Mouse (Mus musculus): Measurements from ENCODE around the gene Riiad1. TPM values are rescaled to one million over a fixed set of nuclear protein-coding genes. Genes with fewer than 3 reads are reported as not detected.
A peak's percentile ranks its signal among the peaks of the same experiment; 100 is the strongest.

The Riiad1 gene
- polyA plus RNA-seq (2014; fragmentation: Nextera tagmentation; extraction: Ambion mirVana), result 15.5 and 19.7 TPM in 2 replicates

DNA sequence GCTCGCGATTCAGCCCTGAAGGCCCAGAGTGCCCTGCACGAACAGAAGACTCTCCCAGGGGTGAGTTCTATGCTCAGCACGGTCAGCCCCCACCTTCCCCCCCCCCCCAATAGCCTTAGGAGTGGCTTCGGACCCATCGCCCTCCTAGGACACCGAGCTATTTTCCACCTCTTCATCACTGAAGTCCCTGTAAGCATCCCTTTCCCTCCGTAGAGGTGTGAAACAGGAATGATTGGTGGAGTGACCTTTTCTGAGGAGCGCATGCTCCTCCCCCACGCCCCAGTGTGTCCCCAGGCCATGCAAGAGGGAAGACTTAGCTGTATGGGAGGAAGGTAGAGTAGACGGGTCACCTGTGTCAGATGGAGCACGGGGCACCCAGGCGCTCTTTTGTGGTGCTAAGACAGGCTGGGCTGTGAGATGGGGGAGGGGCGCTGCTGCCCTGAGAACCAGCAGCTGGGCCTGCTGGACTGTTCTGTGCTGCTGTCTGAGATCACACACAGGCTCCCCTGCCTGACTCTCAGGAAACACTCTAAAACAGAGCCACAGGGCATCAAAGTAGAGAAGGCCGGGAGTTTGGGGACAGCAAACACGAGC lies at the start of gene Riiad1:
Gene Riiad1, minus strand, starts transcription at position 51 of the 594 bp plus-strand sequence.
- whole genome bisulfite sequencing, result 9% methylated on average over 16 of the region's 16 CpGs
- peaks cover 21% of the 10 kb centered on the region for H3K4me1 ChIP-seq (replicated peaks; ENCODE audit: control insufficient read depth, insufficient read depth, low read length)

DNA sequence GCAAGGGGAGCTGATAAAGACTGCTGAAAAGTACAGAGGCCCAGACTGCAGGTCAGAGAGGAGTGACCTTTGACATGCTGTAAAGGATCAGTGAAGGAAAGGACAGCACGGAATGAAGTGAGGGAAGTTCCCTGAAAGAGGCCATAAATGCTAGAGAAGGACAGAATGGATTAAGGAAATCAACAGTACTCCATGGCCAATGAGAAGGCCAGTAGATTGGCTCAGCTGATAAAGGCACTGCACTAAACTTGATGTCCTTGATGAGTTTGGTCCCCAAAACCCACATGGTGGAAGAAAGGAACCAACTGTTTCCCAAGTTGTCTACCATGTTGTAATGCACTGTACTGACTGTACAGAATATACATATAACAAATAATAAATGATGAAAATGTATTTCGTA lies 46.6 kb upstream of the Riiad1 start:
- no peak overlapping the region for H3K4me2 ChIP-seq (replicated peaks; ENCODE audit: low read depth, low read length)

More for the DNA sequence above, at the start of gene Riiad1:
- ATAC-seq (ENCODE audit: low FRiP score), result no peak
- Histone ChIP-seq H3K9me3 (ENCODE audit: control insufficient read depth, low read length) (no peaks in the 10 kb centered on the region), H3K9ac (ENCODE audit: low read depth, low read length) (peak within 1 kb of the TSS; percentile 63), H3K4me2 (replicated peaks; ENCODE audit: low read depth, low read length) (peak within 1 kb of the TSS; percentile 72), H3K4me3 (ENCODE audit: low read depth, low read length) (peak within 1 kb of the TSS; percentile 52), H3K27me3 (ENCODE audit: control insufficient read depth, insufficient read depth, low read length) (0 out of 2 replicates have a peak, but pooled peaks cover 3% of the 10 kb centered on the region), H3K36me3 (ENCODE audit: control insufficient read depth, insufficient read depth, low read length) (no peaks in the 10 kb centered on the region), H3K27ac (ENCODE audit: low read depth, low read length) (peak within 1 kb of the TSS; percentile 75)
- peak; percentile 55 for DNase-seq (ENCODE audit: low spot score)

GRCm38 (mm10) chr3:94506664-94507063 lies 26.5 kb upstream of the Riiad1 start:
- DNase-seq (ENCODE audit: low spot score), result no peak
- H3K4me3 ChIP-seq (ENCODE audit: low read depth, low read length), result no peak overlapping the region
- H3K9me3 ChIP-seq (ENCODE audit: control insufficient read depth, low read length), result no peaks in the 10 kb centered on the region
- H3K4me1 ChIP-seq (replicated peaks; ENCODE audit: control insufficient read depth, insufficient read depth, low read length), result no peaks in the 10 kb centered on the region
- H3K36me3 ChIP-seq (ENCODE audit: control insufficient read depth, insufficient read depth, low read length), result no peaks in the 10 kb centered on the region
- H3K27me3 ChIP-seq (ENCODE audit: control insufficient read depth, insufficient read depth, low read length), result no peaks in the 10 kb centered on the region
- no peak overlapping the region for H3K27ac ChIP-seq (ENCODE audit: low read depth, low read length)
- no peak overlapping the region for H3K9ac ChIP-seq (ENCODE audit: low read depth, low read length)
- ATAC-seq (ENCODE audit: low FRiP score), result no peak
- no peak overlapping the region for H3K4me2 ChIP-seq (replicated peaks; ENCODE audit: low read depth, low read length)
- WGBS, result 97% methylated on average over 1 of the region's 1 CpGs

More for the DNA sequence above, 46.6 kb upstream of the Riiad1 start:
- Histone ChIP-seq H3K9ac (ENCODE audit: low read depth, low read length) (no peak overlapping the region), H3K27ac (ENCODE audit: low read depth, low read length) (no peak overlapping the region), H3K9me3 (ENCODE audit: control insufficient read depth, low read length) (no peaks in the 10 kb centered on the region), H3K4me3 (ENCODE audit: low read depth, low read length) (no peak overlapping the region), H3K36me3 (ENCODE audit: control insufficient read depth, insufficient read depth, low read length) (no peaks in the 10 kb centered on the region), H3K4me1 (replicated peaks; ENCODE audit: control insufficient read depth, insufficient read depth, low read length) (no peaks in the 10 kb centered on the region), H3K27me3 (ENCODE audit: control insufficient read depth, insufficient read depth, low read length) (no peaks in the 10 kb centered on the region)
- ATAC-seq (ENCODE audit: low FRiP score) (no peak), DNase-seq (ENCODE audit: low spot score) (no peak)
- 64% methylated on average over 2 of the region's 2 CpGs for WGBS

GRCm38 (mm10) chr3:94502243-94502642 lies 22.1 kb upstream of the Riiad1 start:
- 69% methylated on average over 3 of the region's 3 CpGs for WGBS
- ATAC-seq (ENCODE audit: low FRiP score), result no peak

DNA sequence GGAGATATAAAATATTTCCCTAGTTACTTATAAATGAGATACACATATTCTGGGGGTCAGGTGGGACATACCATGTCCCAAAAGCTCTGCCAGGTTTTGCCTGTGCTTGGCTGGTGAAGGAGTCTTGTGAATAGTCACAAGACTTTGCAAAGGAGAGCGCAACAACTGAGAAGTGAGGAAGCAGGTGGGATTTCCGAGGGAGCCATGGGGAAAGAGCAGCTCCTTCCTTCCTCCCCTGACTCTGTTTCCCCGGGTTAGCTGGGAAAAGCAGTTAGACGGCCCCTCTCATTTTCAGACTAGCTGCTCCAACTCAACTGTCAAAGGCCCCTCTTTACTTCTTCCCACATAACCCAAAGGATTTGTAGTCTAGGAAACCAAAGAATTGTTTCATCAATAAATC lies 17.0 kb upstream of the Riiad1 start:
- no peak overlapping the region for H3K4me2 ChIP-seq (replicated peaks; ENCODE audit: low read depth, low read length)
- WGBS, result 81% methylated on average over 4 of the region's 4 CpGs
- no peak overlapping the region for H3K9ac ChIP-seq (ENCODE audit: low read depth, low read length)
- DNase-seq (ENCODE audit: low spot score) (no peak), ATAC-seq (ENCODE audit: low FRiP score) (no peak)
- H3K4me1 ChIP-seq (replicated peaks; ENCODE audit: control insufficient read depth, insufficient read depth, low read length), result no peaks in the 10 kb centered on the region
- H3K27me3 ChIP-seq (ENCODE audit: control insufficient read depth, insufficient read depth, low read length), result no peaks in the 10 kb centered on the region
- no peak overlapping the region for H3K27ac ChIP-seq (ENCODE audit: low read depth, low read length)
- H3K36me3 ChIP-seq (ENCODE audit: control insufficient read depth, insufficient read depth, low read length), result no peaks in the 10 kb centered on the region
- H3K4me3 ChIP-seq (ENCODE audit: low read depth, low read length), result no peak overlapping the region
- no peaks in the 10 kb centered on the region for H3K9me3 ChIP-seq (ENCODE audit: control insufficient read depth, low read length)

More at GRCm38 (mm10) chr3:94502243-94502642, 22.1 kb upstream of the Riiad1 start:
- peak; percentile 58 for DNase-seq (ENCODE audit: low spot score)
- H3K4me3 ChIP-seq (ENCODE audit: low read depth, low read length), result no peak overlapping the region
- H3K9ac ChIP-seq (ENCODE audit: low read depth, low read length), result no peak overlapping the region
- no peaks in the 10 kb centered on the region for H3K4me1 ChIP-seq (replicated peaks; ENCODE audit: control insufficient read depth, insufficient read depth, low read length)
- no peaks in the 10 kb centered on the region for H3K9me3 ChIP-seq (ENCODE audit: control insufficient read depth, low read length)
- H3K36me3 ChIP-seq (ENCODE audit: control insufficient read depth, insufficient read depth, low read length), result no peaks in the 10 kb centered on the region
- H3K4me2 ChIP-seq (replicated peaks; ENCODE audit: low read depth, low read length), result no peak overlapping the region
- no peaks in the 10 kb centered on the region for H3K27me3 ChIP-seq (ENCODE audit: control insufficient read depth, insufficient read depth, low read length)
- no peak overlapping the region for H3K27ac ChIP-seq (ENCODE audit: low read depth, low read length)

DNA sequence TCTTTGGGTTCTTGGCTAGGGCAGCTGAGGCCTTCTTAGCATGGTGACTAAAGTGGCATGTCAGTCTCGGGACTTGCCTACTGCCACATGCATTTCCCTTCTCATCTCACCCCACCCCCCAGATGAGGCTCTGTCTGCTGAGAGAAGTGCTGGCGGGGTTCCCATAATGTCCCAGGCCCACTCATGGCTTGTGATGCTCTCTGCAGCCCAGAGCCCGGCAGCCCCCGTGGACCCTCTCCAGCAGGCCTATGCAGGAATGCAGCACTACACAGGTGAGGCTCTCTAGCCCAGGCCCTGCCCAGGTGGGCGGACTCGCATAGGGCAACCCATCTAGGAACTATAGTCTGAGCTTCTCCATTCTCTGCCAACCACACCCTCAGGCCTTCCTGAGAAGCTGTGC lies 7.4 kb upstream of the Riiad1 start:
- Histone ChIP-seq H3K36me3 (ENCODE audit: control insufficient read depth, insufficient read depth, low read length) (peaks cover 4% of the 10 kb centered on the region; the same call in 1 of the 2 replicates), H3K4me1 (replicated peaks; ENCODE audit: control insufficient read depth, insufficient read depth, low read length) (peaks cover 9% of the 10 kb centered on the region), H3K27me3 (ENCODE audit: control insufficient read depth, insufficient read depth, low read length) (no peaks in the 10 kb centered on the region), H3K4me2 (replicated peaks; ENCODE audit: low read depth, low read length) (no peak overlapping the region), H3K9me3 (ENCODE audit: control insufficient read depth, low read length) (no peaks in the 10 kb centered on the region), H3K27ac (ENCODE audit: low read depth, low read length) (no peak overlapping the region), H3K4me3 (ENCODE audit: low read depth, low read length) (no peak overlapping the region), H3K9ac (ENCODE audit: low read depth, low read length) (no peak overlapping the region)
- 88% methylated on average over 6 of the region's 6 CpGs for whole genome bisulfite sequencing
- ATAC-seq (ENCODE audit: low FRiP score), result no peak
- no peak for DNase-seq (ENCODE audit: low spot score)

DNA sequence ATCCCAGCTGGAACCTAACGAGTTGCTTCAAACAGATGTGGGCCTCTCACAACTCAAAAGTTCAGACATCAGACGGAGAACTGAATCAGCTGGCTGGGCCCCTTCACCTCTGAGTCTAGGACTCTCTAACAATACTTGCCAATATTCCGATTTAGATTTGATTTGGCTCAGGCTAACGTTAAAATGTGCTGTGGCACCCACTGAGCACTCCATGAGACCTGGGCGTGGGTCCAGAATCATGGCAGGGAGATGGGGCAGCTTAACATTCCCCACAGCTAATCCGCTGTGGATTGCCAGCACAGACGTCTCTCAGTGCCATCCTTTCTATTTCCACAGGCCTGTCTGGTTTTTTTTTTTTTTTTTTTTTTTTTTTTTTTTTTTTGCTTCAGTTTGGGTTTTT lies 5.8 kb upstream of the Riiad1 start:
- Histone ChIP-seq H3K36me3 (ENCODE audit: control insufficient read depth, insufficient read depth, low read length) (peaks cover under 1% of the 10 kb centered on the region; the same call in 1 of the 2 replicates), H3K27me3 (ENCODE audit: control insufficient read depth, insufficient read depth, low read length) (0 out of 2 replicates have a peak, but pooled peaks cover 2% of the 10 kb centered on the region), H3K4me1 (replicated peaks; ENCODE audit: control insufficient read depth, insufficient read depth, low read length) (peaks cover 19% of the 10 kb centered on the region), H3K27ac (ENCODE audit: low read depth, low read length) (no peak overlapping the region), H3K9me3 (ENCODE audit: control insufficient read depth, low read length) (no peaks in the 10 kb centered on the region), H3K9ac (ENCODE audit: low read depth, low read length) (no peak overlapping the region), H3K4me2 (replicated peaks; ENCODE audit: low read depth, low read length) (no peak overlapping the region), H3K4me3 (ENCODE audit: low read depth, low read length) (no peak overlapping the region)
- ATAC-seq (ENCODE audit: low FRiP score) (no peak), DNase-seq (ENCODE audit: low spot score) (no peak)
- WGBS, result 76% methylated on average over 7 of the region's 7 CpGs

- Histone ChIP-seq H3K9ac (ENCODE audit: low read depth, low read length) (no peak overlapping the region), H3K4me2 (replicated peaks; ENCODE audit: low read depth, low read length) (peak overlapping the region; percentile 29), H3K27ac (ENCODE audit: low read depth, low read length) (peak overlapping the region; percentile 77), H3K4me1 (replicated peaks; ENCODE audit: control insufficient read depth, insufficient read depth, low read length) (peaks cover 21% of the 10 kb centered on the region), H3K4me3 (ENCODE audit: low read depth, low read length) (no peak overlapping the region), H3K9me3 (ENCODE audit: control insufficient read depth, low read length) (no peaks in the 10 kb centered on the region), H3K36me3 (ENCODE audit: control insufficient read depth, insufficient read depth, low read length) (no peaks in the 10 kb centered on the region), H3K27me3 (ENCODE audit: control insufficient read depth, insufficient read depth, low read length) (0 out of 2 replicates have a peak, but pooled peaks cover 3% of the 10 kb centered on the region)
- ATAC-seq (ENCODE audit: low FRiP score), result peak; percentile 94
- peak; percentile 98 for DNase-seq (ENCODE audit: low spot score)
- 14% methylated on average over 20 of the region's 20 CpGs for WGBS
Observed at GRCm38 (mm10) chr3:94483790-94484439, 3.8 kb upstream of the Riiad1 start.
